Mouse (Mus musculus) bone marrow, adult 2 months (tissue): Measurements from ENCODE around the gene Pth1r. TPM values are rescaled to one million over a fixed set of nuclear protein-coding genes. Genes with fewer than 3 reads are reported as not detected.

Source experiments
- H3K27ac ChIP-seq: fragments of 200-500 bp; 2 replicates; pipeline ENCODE4 v1.5.1; 2012; ENCODE audit warnings: low read depth, mild to moderate bottlenecking, control low read depth, inconsistent platforms, low read length; ENCODE audit not compliant: control insufficient read depth, poor library complexity, insufficient read depth
- H3K4me1 ChIP-seq: fragments of 200-500 bp; 2 replicates; pipeline ENCODE4 v1.6.1; 2011; ENCODE audit warnings: low read length; ENCODE audit not compliant: control insufficient read depth, insufficient read depth
- H3K4me3 ChIP-seq: fragments of 200-500 bp; replicated peaks from 2 replicates; pipeline ENCODE3; 2011; ENCODE audit warnings: mild to moderate bottlenecking, low read depth, low read length, control low read depth; ENCODE audit not compliant: control insufficient read depth
- CTCF ChIP-seq: fragments of 200-500 bp; IDR thresholded peaks from 2 replicates; pipeline ENCODE4 v1.5.1; 2011; ENCODE audit warnings: low read length, control low read depth; ENCODE audit not compliant: control insufficient read depth, insufficient read depth
- POLR2A ChIP-seq: fragments of 200-500 bp; IDR thresholded peaks from 2 replicates; pipeline ENCODE4 v1.6.1; 2011; ENCODE audit warnings: low read depth, mild to moderate bottlenecking, control low read depth, low read length, borderline replicate concordance; ENCODE audit not compliant: control insufficient read depth
- WGBS: fragments of 180-500 bp; shearing (Covaris S2); methylation state at CpG from one replicate; pipeline ENCODE4 v1.1.7; 2018; 5-methylcytosine and 5-hydroxymethylcytosine counted together
- polyA plus RNA-seq: library from polyadenylated mRNA; stranded (reverse); fragments of >200 nt; gene quantifications from 2 replicates; pipeline ENCODE4 v1.2.4, GENCODE M21; 2011; ENCODE audit warnings: low replicate concordance; ENCODE audit not compliant: missing spikeins, insufficient read depth, insufficient read length

Gene Pth1r
- polyA plus RNA-seq, 1 experiment = 9.1 TPM

DNA sequence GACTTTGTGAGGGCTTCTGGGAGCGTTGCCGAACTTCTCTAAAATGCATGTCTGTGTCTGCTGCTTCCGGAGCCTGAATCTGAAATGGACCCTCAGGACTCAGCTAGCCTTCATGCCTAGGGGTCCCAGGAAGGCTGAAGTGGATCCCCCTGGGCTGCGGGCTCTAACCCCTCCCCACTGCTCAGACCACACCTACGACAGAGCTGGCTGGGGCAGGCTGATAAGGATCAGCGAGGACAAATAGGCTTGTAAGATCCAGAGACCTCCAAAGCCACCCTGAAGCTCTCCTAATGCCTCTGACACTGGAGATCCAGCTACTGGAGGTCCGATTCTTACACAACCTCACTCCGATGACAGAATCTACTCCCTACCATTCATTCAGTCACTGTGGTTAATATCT is 13.8 kb downstream of the Pth1r start:
- Histone ChIP-seq H3K27ac (peak overlapping the region; percentile 90), H3K4me3 (peak overlapping the region; percentile 61), H3K4me1 (peaks cover 7% of the 10 kb centered on the region)
- TF ChIP-seq CTCF (no peak), POLR2A (no peak)
- 5% methylated on average over 8 of the region's 8 CpGs for WGBS

DNA sequence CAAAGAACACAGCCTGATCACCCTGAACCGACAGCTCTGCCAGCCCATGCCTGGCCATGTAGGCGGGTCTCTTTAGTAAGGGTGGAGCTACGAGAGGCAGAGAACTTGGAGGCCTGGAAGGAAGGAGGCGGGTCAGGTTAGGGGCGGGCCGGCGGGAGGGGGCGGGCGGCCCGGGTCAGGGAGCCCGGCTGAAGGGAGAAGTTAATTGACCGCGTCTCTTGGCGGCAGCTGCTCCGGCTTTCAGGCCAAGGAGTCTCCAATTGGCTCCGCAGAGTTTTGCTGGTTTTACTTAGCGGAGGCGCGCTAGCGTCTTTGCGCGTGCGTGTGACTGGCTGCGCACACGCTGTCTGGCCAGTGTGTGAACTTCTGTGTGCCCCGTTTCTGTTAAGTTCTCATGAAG is 14.3 kb downstream of the Pth1r start:
- under 1% methylated on average over 26 of the region's 26 CpGs for WGBS
- H3K27ac ChIP-seq = peak overlapping the region; percentile 90
- peaks cover 7% of the 10 kb centered on the region for H3K4me1 ChIP-seq
- TF ChIP-seq CTCF (no peak), POLR2A (0 out of 2 replicates have a peak, but pooled peaks have one; percentile 17)
- H3K4me3 ChIP-seq = peak overlapping the region; percentile 61

DNA sequence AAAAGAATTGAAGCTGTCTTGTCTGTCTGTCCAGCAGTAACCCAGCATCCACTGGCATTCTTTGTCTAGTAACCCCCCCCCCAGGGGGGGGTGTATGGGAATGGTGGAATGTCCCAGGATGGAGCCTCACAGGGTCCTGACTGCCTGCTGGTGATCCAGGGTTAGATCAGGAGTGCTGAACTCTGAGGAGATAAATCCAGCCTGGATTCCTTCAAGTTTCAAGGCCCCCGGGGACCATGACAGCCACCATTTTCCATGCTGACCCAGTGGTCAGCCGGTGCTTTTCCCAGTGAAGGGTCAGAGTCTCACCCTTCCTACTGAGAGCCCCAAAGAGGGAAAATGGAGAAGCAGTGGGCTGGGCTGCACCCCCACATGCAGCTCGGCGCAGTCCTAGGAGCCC is 15.1 kb downstream of the Pth1r start:
- TF ChIP-seq POLR2A (no peak), CTCF (no peak)
- Histone ChIP-seq H3K4me3 (no peak overlapping the region), H3K27ac (no peak overlapping the region), H3K4me1 (peaks cover 7% of the 10 kb centered on the region)
- WGBS = 62% methylated on average over 4 of the region's 4 CpGs

DNA sequence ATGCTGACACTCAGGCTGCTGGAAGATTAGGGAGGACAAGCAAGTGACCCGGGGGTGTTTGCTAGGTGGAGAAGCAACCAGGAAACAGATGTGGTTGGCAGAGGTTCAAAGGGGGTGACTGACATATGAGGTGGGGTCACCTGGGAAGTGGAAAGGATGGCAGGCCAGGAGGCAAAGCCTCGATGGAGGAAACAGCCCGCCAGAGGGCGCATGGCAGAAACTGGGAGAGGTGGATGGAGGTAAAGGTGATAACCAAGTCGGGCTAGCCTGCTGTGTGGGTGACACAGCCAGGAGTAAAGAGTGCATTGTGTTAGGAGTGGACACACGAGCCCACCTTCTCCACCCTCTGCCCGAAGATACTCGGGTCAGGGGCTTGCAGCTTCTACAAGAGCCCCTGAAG is 17.1 kb downstream of the Pth1r start:
- TF ChIP-seq POLR2A (no peak), CTCF (peak; percentile 68)
- Histone ChIP-seq H3K4me3 (no peak overlapping the region), H3K4me1 (peaks cover 7% of the 10 kb centered on the region), H3K27ac (no peak overlapping the region)
- 19% methylated on average over 8 of the region's 8 CpGs for WGBS

DNA sequence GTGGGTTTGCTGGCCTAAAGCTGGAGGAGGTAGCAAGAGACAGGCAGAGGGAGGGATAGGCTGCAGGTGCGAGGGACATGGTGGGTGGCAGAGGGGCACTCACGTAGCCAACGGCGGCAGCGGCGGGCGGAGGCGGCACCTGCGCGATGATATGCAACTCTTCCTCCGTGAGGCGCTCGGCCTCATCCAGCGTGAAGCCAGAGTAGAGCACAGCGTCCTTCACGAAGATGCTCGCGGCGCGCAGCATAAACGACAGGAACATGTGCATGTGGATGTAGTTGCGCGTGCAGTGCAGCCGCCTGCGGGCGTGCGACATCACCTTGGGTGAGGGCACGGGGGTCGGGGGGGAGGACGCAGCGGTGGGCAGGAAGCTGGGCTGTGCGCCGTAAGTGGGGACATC is 20.1 kb downstream of the Pth1r start:
- Histone ChIP-seq H3K27ac (no peak overlapping the region), H3K4me1 (no peaks in the 10 kb centered on the region; the same call in 1 of the 2 replicates), H3K4me3 (no peak overlapping the region)
- 7% methylated on average over 33 of the region's 33 CpGs for WGBS
- TF ChIP-seq POLR2A (no peak), CTCF (no peak)

DNA sequence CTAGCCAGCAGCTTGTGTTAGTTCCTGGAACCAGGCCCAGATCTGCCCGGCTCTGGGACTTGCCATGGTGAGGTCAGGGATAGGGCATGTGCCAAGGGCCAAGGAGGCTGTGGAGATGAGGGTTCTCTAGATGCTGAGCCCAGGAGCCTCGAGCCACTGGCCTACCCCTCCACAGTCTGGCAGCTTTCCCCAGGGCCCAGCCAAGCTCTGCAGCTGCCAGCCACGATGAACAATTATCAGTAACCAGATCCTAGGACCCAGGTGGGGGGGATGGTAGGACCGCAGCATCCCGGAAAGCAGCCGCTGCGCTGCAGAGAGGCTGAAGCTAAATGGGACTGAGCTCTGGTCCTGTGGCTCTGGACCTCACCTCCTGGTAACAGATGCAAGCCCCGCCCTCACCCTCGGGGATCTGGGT is 21.2 kb downstream of the Pth1r start:
- TF ChIP-seq CTCF (no peak), POLR2A (no peak)
- Histone ChIP-seq H3K27ac (no peak overlapping the region), H3K4me1 (no peaks in the 10 kb centered on the region; the same call in 1 of the 2 replicates), H3K4me3 (no peak overlapping the region)
- WGBS = 61% methylated on average over 9 of the region's 9 CpGs

DNA sequence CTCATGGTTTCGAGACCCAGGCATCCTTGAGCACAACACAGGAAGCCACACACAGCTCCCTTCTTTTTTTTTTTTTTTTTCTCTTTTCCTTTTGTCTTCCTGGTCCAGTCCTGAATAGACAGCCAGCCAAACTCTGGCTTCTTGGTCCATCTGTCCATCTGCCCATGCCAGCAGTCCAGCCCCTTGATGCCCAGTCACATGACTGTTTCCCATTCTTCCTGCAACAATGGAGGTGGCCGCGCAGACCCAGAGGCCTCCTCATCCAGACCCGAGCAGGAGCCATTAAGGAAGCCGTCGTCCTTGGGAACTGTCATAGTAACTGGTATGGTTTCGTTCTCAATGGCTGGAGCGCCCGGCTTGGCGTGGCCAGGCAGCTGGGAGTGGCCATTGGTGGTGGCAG is 24.9 kb downstream of the Pth1r start:
- TF ChIP-seq POLR2A (no peak), CTCF (no peak)

DNA sequence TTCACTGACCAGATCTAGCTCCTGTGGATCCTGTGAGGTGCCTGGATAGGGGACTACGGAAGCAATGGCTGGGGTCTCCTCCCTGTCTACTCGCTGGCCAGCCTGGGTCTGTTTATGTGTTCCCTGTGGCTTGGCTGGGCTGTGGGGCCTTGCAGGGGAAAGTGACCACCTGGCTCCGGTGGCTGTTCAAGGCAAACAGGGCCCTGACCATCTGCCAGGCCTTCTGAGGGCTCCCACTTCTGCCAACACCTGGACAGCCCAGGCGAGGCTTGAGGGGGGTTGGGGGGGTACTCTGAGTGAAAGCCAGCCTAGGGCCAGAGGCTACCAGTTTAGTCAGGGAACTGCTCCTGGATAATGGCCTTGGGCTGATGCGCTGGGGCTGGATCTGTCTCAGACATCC is 27.0 kb downstream of the Pth1r start:
- H3K4me1 ChIP-seq = no peaks in the 10 kb centered on the region
- H3K4me3 ChIP-seq = no peak overlapping the region
- 79% methylated on average over 5 of the region's 5 CpGs for WGBS
- TF ChIP-seq CTCF = no peak
- no peak for TF ChIP-seq POLR2A
- no peak overlapping the region for H3K27ac ChIP-seq

More for the DNA sequence above, 24.9 kb downstream of the Pth1r start:
- Histone ChIP-seq H3K4me1 (no peaks in the 10 kb centered on the region), H3K27ac (no peak overlapping the region), H3K4me3 (no peak overlapping the region)
- 84% methylated on average over 10 of the region's 10 CpGs for WGBS

DNA sequence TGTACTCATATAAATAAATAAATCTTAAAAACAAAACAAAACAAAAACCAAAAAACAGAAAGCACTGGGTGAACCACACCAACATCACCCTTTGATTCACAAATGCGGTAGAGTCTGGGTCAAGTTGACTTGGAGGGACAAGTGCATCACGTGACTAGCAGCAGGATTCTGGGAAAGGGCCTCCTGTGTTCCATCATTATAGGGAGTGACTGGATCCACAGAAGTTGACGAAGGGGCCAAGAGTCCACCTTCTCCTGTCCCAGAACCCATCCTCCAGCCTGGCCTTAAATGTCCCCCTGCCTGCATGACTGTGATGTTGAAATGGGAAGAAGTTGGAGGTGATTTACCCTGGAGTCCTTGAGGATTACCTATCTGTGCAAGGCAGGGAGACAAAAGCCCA is 28.1 kb downstream of the Pth1r start:
- Histone ChIP-seq H3K4me3 (no peak overlapping the region), H3K4me1 (no peaks in the 10 kb centered on the region), H3K27ac (no peak overlapping the region)
- WGBS = 82% methylated on average over 3 of the region's 3 CpGs
- TF ChIP-seq POLR2A (no peak), CTCF (no peak)
